Mouse (Mus musculus) lung, adult 2 months (tissue): ENCODE results near the gene Mrpl53.

ENCODE experiments used
- CTCF ChIP-seq: fragments of 200-500 bp; IDR thresholded peaks from 2 replicates; pipeline ENCODE4 v1.5.1; 2011; ENCODE audit warnings: mild to moderate bottlenecking, low read length, control low read depth; ENCODE audit not compliant: insufficient read depth
- POLR2A ChIP-seq: fragments of 200-500 bp; IDR thresholded peaks from 2 replicates; pipeline ENCODE4 v1.6.1; 2011; ENCODE audit warnings: low read depth, mild to moderate bottlenecking, control low read depth, low read length, borderline replicate concordance; ENCODE audit errors: extremely low read depth

DNA sequence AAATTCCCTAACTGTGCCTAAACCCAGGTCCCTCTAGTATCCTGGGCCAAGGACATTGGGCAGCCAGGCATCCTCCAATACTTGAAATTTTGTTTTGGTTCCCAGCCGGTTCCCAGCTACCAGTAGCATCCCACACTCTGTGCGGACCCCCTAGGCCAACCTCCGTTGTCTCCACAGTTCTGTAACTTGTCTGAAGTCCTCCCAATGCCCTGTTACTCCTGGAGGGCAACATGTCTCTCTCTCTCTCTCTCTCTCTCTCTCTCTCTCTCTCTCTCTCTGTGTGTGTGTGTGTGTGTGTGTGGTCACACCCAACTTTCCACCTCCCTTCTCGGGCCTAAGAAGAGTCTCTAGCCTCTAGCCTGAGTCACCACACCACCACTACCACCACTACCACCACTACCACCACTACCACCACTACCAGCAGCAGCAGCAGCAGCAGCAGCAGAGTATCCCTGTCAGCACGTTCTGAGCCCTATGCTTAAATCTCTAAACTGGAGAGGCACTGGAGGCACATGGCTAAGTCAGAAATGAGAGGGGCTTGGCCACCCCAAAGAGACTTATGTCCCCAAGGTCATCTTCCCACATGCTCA is 27.5 kb downstream of the Mrpl53 start:
- TF ChIP-seq POLR2A (no peak), CTCF (no peak)
